Mouse (Mus musculus) heart, adult 2 months (tissue): Measurements from ENCODE around the gene Ppp1r21.

Experiments
- CTCF ChIP-seq: fragments of 200-600 bp; IDR thresholded peaks from 2 replicates; pipeline ENCODE4 v1.8.1; 2022; ENCODE audit warnings: antibody characterized with exemption, mild to moderate bottlenecking, moderate library complexity
- EP300 ChIP-seq: fragments of 200-500 bp; IDR thresholded peaks from 2 replicates; pipeline ENCODE4 v1.6.1; 2011; ENCODE audit warnings: low read depth, low read length, control low read depth; ENCODE audit not compliant: insufficient read depth
- POLR2A ChIP-seq: fragments of 200-500 bp; IDR thresholded peaks from 2 replicates; pipeline ENCODE4 v1.6.1; 2011; ENCODE audit warnings: mild to moderate bottlenecking, low read depth, low read length, control low read depth; ENCODE audit not compliant: insufficient read depth

- no peak for TF ChIP-seq CTCF
- no peak for TF ChIP-seq POLR2A
- no peak for TF ChIP-seq EP300
Observed at GRCm38 (mm10) chr17:88556176-88556575, 26.3 kb downstream of the Ppp1r21 start.
